25 mouse cellular contexts compared by ENCODE assay signal in genomic region chr2:159438961-159439360, GRCm38 (mm10).
A peak's percentile ranks its signal among the peaks of the same experiment; 100 is the strongest.
DNase-seq lines count a peak whose midpoint lies in the region; ATAC-seq lines count a peak whose summit lies in the region.
"Had no signal": no experiment of that assay in that cellular context is flagged by ENCODE, and none has a peak within 500 bp of the region (broad histone marks: within the 10 kb centered on the region; RNA-seq: fewer than 3 reads in every experiment).

No protein-coding gene starts in this region.

- H3K27ac ChIP-seq in forebrain, embryonic 13.5 days = no peak overlapping the region
- H3K27ac ChIP-seq in forebrain, embryonic 11.5 days (ENCODE audit: low read depth, low read length) = no peak overlapping the region
- H3K27ac ChIP-seq: embryonic facial prominence, embryonic 12.5 days; embryonic facial prominence, embryonic 15.5 days; forebrain, embryonic 15.5 days; heart, embryonic 15.5 days; hindbrain, embryonic 10.5 days; hindbrain, embryonic 13.5 days; intestine, embryonic 15.5 days had no signal

- no peak overlapping the region for H3K9ac ChIP-seq in forebrain, embryonic 13.5 days
- H3K9ac ChIP-seq in forebrain, embryonic 11.5 days (ENCODE audit: low read length) = no peak overlapping the region
- H3K9ac ChIP-seq: embryonic facial prominence, embryonic 12.5 days; embryonic facial prominence, embryonic 15.5 days; forebrain, embryonic 15.5 days; heart, embryonic 12.5 days; heart, embryonic 15.5 days; hindbrain, embryonic 13.5 days; intestine, embryonic 15.5 days had no signal

- H3K4me1 ChIP-seq in forebrain, embryonic 13.5 days = no peaks in the 10 kb centered on the region
- no peaks in the 10 kb centered on the region for H3K4me1 ChIP-seq in forebrain, embryonic 11.5 days (replicated peaks; ENCODE audit: control insufficient read depth, insufficient read depth, low read length)
- H3K4me1 ChIP-seq: embryonic facial prominence, embryonic 15.5 days; heart, embryonic 12.5 days; heart, embryonic 15.5 days; hindbrain, embryonic 13.5 days; intestine, embryonic 15.5 days had no signal

- no peak overlapping the region for H3K4me3 ChIP-seq in forebrain, embryonic 13.5 days
- no peak overlapping the region for H3K4me3 ChIP-seq in forebrain, embryonic 11.5 days (ENCODE audit: low read depth, low read length)
- H3K4me3 ChIP-seq: embryonic facial prominence, embryonic 12.5 days; embryonic facial prominence, embryonic 15.5 days; forebrain, embryonic 15.5 days; heart, embryonic 12.5 days; heart, embryonic 15.5 days; hindbrain, embryonic 10.5 days; hindbrain, embryonic 13.5 days; intestine, embryonic 15.5 days had no signal

- H3K4me2 ChIP-seq in forebrain, embryonic 13.5 days = no peak overlapping the region
- H3K4me2 ChIP-seq in forebrain, embryonic 11.5 days (ENCODE audit: low read depth, low read length, severe bottlenecking) = no peak overlapping the region
- H3K4me2 ChIP-seq: embryonic facial prominence, embryonic 12.5 days; embryonic facial prominence, embryonic 15.5 days; forebrain, embryonic 15.5 days; heart, embryonic 12.5 days; heart, embryonic 15.5 days; hindbrain, embryonic 13.5 days; intestine, embryonic 15.5 days had no signal

- H3K9me3 ChIP-seq in forebrain, embryonic 13.5 days (replicated peaks) = no peaks in the 10 kb centered on the region; the same call in 1 of the 2 replicates
- no peaks in the 10 kb centered on the region for H3K9me3 ChIP-seq in forebrain, embryonic 11.5 days (ENCODE audit: control insufficient read depth, low read length)
- H3K9me3 ChIP-seq: embryonic facial prominence, embryonic 12.5 days; embryonic facial prominence, embryonic 15.5 days; forebrain, embryonic 15.5 days; intestine, embryonic 15.5 days had no signal

- WGBS in forebrain, embryonic 13.5 days = 70% methylated on average over 6 of the region's 6 CpGs
- 90% methylated on average over 6 of the region's 6 CpGs for WGBS in forebrain, embryonic 11.5 days

- 0 out of 2 replicates have a peak, but pooled peaks have one; percentile 21 for ATAC-seq in forebrain, embryonic 13.5 days
- ATAC-seq in forebrain, embryonic 11.5 days (replicated peaks; ENCODE audit: low FRiP score) = no peak
- ATAC-seq: forebrain, embryonic 15.5 days; hindbrain, embryonic 16.5 days; intestine, embryonic 15.5 days; Patski had no signal

- DNase-seq in adrenal gland, adult 2 months = peak; percentile 65
- DNase-seq in adrenal gland, postnatal 25 days = no peak
- no peak for DNase-seq in forebrain, embryonic 11.5 days (ENCODE audit: low spot score)
- peak; percentile 10 for DNase-seq in ovary, postnatal 36 days (ENCODE audit: low spot score)
- DNase-seq in ovary, postnatal 10 days (ENCODE audit: low spot score) = no peak
- DNase-seq: cerebellum, adult 11 months; cerebellum, adult 2 months; cerebellum, adult 9-11 months; cerebellum, postnatal 25 days; gastrocnemius, postnatal 25 days; heart, adult 18-20 months; heart, postnatal 10 days; heart, postnatal 36 days; kidney, adult 11 months had no signal

- no peaks in the 10 kb centered on the region for H3K36me3 ChIP-seq in forebrain, embryonic 13.5 days (ENCODE audit: poor library complexity, severe bottlenecking)
- no peaks in the 10 kb centered on the region for H3K36me3 ChIP-seq in forebrain, embryonic 11.5 days (ENCODE audit: control insufficient read depth, insufficient read depth, low read length)
- H3K36me3 ChIP-seq: embryonic facial prominence, embryonic 12.5 days; embryonic facial prominence, embryonic 15.5 days; forebrain, embryonic 15.5 days; heart, embryonic 12.5 days; heart, embryonic 15.5 days; hindbrain, embryonic 10.5 days; hindbrain, embryonic 13.5 days; intestine, embryonic 15.5 days had no signal

- H3K27me3 ChIP-seq in forebrain, embryonic 13.5 days = no peaks in the 10 kb centered on the region
- no peaks in the 10 kb centered on the region for H3K27me3 ChIP-seq in forebrain, embryonic 11.5 days (ENCODE audit: control insufficient read depth, insufficient read depth, low read length)
- H3K27me3 ChIP-seq: embryonic facial prominence, embryonic 12.5 days; embryonic facial prominence, embryonic 15.5 days; forebrain, embryonic 15.5 days; heart, embryonic 12.5 days; heart, embryonic 15.5 days; hindbrain, embryonic 13.5 days; intestine, embryonic 15.5 days; Patski had no signal

Comparison
In these comparisons a context has a peak if more than half of its experiments do, and no peak if none do; other contexts are left out.
1. DNase-seq: peak in adrenal gland, adult 2 months (single experiment) and ovary, postnatal 36 days (single experiment); none in adrenal gland, postnatal 25 days (single experiment), forebrain, embryonic 11.5 days (single experiment) and ovary, postnatal 10 days (single experiment).